Mouse (Mus musculus) heart, embryonic 15.5 days (tissue): ENCODE results near the gene Ppp1r3e. TPM values are rescaled to one million over a fixed set of nuclear protein-coding genes. Genes with fewer than 3 reads are reported as not detected.

Experiments used
- ATAC-seq: fragments of 200-750 bp; cut with Nextera tagmentation; replicated peaks from 2 replicates; pipeline ENCODE4 v1.8.0; 2017; ENCODE audit warnings: low read depth, moderate TSS enrichment; ENCODE audit not compliant: insufficient number of reproducible peaks, insufficient read depth, low FRiP score
- H3K27ac ChIP-seq: fragments of 300-500 bp; sonication (generic); 2 replicates; pipeline ENCODE4 v1.5.1; 2015; ENCODE audit warnings: mild to moderate bottlenecking, inconsistent platforms
- H3K27me3 ChIP-seq: fragments of 300-500 bp; sonication (generic); 2 replicates; pipeline ENCODE4 v1.6.1; 2015; ENCODE audit warnings: inconsistent platforms
- H3K36me3 ChIP-seq: fragments of 300-500 bp; sonication (generic); 2 replicates; pipeline ENCODE4 v1.6.1; 2015; ENCODE audit warnings: mild to moderate bottlenecking, inconsistent platforms
- H3K4me1 ChIP-seq: fragments of 300-500 bp; sonication (generic); replicated peaks from 2 replicates; pipeline ENCODE4 v1.6.1; 2015; ENCODE audit warnings: inconsistent platforms
- H3K4me2 ChIP-seq: fragments of 300-500 bp; sonication (generic); 2 replicates; pipeline ENCODE4 v1.6.1; 2015; ENCODE audit warnings: inconsistent platforms, mild to moderate bottlenecking, moderate library complexity
- H3K4me3 ChIP-seq: fragments of 300-500 bp; sonication (generic); 2 replicates; pipeline ENCODE4 v1.5.1; 2015; ENCODE audit warnings: mild to moderate bottlenecking, inconsistent platforms
- H3K9ac ChIP-seq: fragments of 300-500 bp; sonication (generic); 2 replicates; pipeline ENCODE4 v1.6.1; 2015; ENCODE audit warnings: mild to moderate bottlenecking, inconsistent platforms
- H3K9me3 ChIP-seq: fragments of 300-500 bp; sonication (generic); replicated peaks from 2 replicates; pipeline ENCODE4 v1.6.1; 2016; ENCODE audit warnings: inconsistent platforms
- WGBS: fragments of 180-500 bp; shearing (Covaris S2); methylation state at CpG from one replicate; pipeline ENCODE4 v1.1.7; 2015; ENCODE audit warnings: mixed read lengths; 5-methylcytosine and 5-hydroxymethylcytosine counted together
- polyA plus RNA-seq: library from polyadenylated mRNA; unstranded; fragments of >200 nt; fragmentation: Nextera tagmentation; extraction: Ambion mirVana; gene quantifications from 2 replicates; pipeline ENCODE4 v1.2.1, GENCODE M21; 2015

Gene Ppp1r3e
- polyA plus RNA-seq: 1.2 and 1.5 TPM in 2 replicates

- under 1% methylated on average over 57 of the region's 61 CpGs for WGBS
- no peaks in the 10 kb centered on the region for H3K36me3 ChIP-seq
- no peaks in the 10 kb centered on the region for H3K27me3 ChIP-seq
- H3K27ac ChIP-seq: peak within 1 kb of the TSS; percentile 84
- H3K4me1 ChIP-seq: peaks cover 16% of the 10 kb centered on the region
- H3K9me3 ChIP-seq: no peaks in the 10 kb centered on the region
- H3K9ac ChIP-seq: peak within 1 kb of the TSS; percentile 81
- peak within 1 kb of the TSS; percentile 96 for H3K4me2 ChIP-seq
- peak; percentile 82 for ATAC-seq
- H3K4me3 ChIP-seq: peak within 1 kb of the TSS; percentile 87
Measured at GRCm38 (mm10) chr14:54877048-54877715, at the start of gene Ppp1r3e. TSS of gene Ppp1r3e (minus strand) at chr14:54877550.

GRCm38 (mm10) chr14:54926401-54927158, 49.2 kb upstream of the Ppp1r3e start:
- H3K27ac ChIP-seq: peak overlapping the region; percentile 91
- ATAC-seq: peak; percentile 67
- H3K4me2 ChIP-seq: peak overlapping the region; percentile 93
- peak overlapping the region; percentile 59 for H3K4me3 ChIP-seq
- peaks cover 46% of the 10 kb centered on the region for H3K4me1 ChIP-seq
- no peaks in the 10 kb centered on the region for H3K9me3 ChIP-seq
- WGBS: under 1% methylated on average over 52 of the region's 58 CpGs
- peak overlapping the region; percentile 72 for H3K9ac ChIP-seq
- H3K36me3 ChIP-seq: no peaks in the 10 kb centered on the region
- H3K27me3 ChIP-seq: peaks cover 15% of the 10 kb centered on the region

- H3K4me2 ChIP-seq: peak within 1 kb of the TSS; percentile 93
- peaks cover 5% of the 10 kb centered on the region for H3K36me3 ChIP-seq
- peak within 1 kb of the TSS; percentile 72 for H3K9ac ChIP-seq
- peak within 1 kb of the TSS; percentile 91 for H3K27ac ChIP-seq
- no peaks in the 10 kb centered on the region for H3K9me3 ChIP-seq
- H3K4me1 ChIP-seq: peaks cover 46% of the 10 kb centered on the region
- H3K4me3 ChIP-seq: peak within 1 kb of the TSS; percentile 59
- peak; percentile 51 for ATAC-seq
- WGBS: 3% methylated on average over 57 of the region's 57 CpGs
- H3K27me3 ChIP-seq: peaks cover 15% of the 10 kb centered on the region
Measured at GRCm38 (mm10) chr14:54925349-54926342, 48.3 kb upstream of the Ppp1r3e start, which contains the start of gene Efs. TSS of gene Efs (minus strand) at chr14:54926126.

GRCm38 (mm10) chr14:54924641-54925348, 47.4 kb upstream of the Ppp1r3e start:
- ATAC-seq: peak; percentile 65
- Histone ChIP-seq H3K4me1 (peaks cover 38% of the 10 kb centered on the region), H3K36me3 (peaks cover 14% of the 10 kb centered on the region), H3K9ac (peak overlapping the region; percentile 72), H3K4me3 (peak overlapping the region; percentile 59), H3K4me2 (peak overlapping the region; percentile 93), H3K27me3 (peaks cover 15% of the 10 kb centered on the region), H3K9me3 (no peaks in the 10 kb centered on the region), H3K27ac (peak overlapping the region; percentile 91)
- 32% methylated on average over 7 of the region's 7 CpGs for WGBS

- H3K27me3 ChIP-seq: 0 out of 2 replicates have a peak, but pooled peaks cover 3% of the 10 kb centered on the region
- H3K36me3 ChIP-seq: peaks cover 29% of the 10 kb centered on the region
- H3K4me2 ChIP-seq: no peak overlapping the region
- no peak overlapping the region for H3K9ac ChIP-seq
- no peak for ATAC-seq
- H3K4me3 ChIP-seq: no peak overlapping the region
- H3K4me1 ChIP-seq: peaks cover 16% of the 10 kb centered on the region
- WGBS: 86% methylated on average over 16 of the region's 16 CpGs
- no peaks in the 10 kb centered on the region for H3K9me3 ChIP-seq
- H3K27ac ChIP-seq: no peak overlapping the region
Measured at GRCm38 (mm10) chr14:54920076-54920685, 42.8 kb upstream of the Ppp1r3e start.

- peak overlapping the region; percentile 96 for H3K9ac ChIP-seq
- peak overlapping the region; percentile 99 for H3K4me2 ChIP-seq
- peak overlapping the region; percentile 94 for H3K4me3 ChIP-seq
- H3K27me3 ChIP-seq: 0 out of 2 replicates have a peak, but pooled peaks cover 3% of the 10 kb centered on the region
- peaks cover 13% of the 10 kb centered on the region; the same call in 1 of the 2 replicates for H3K36me3 ChIP-seq
- peak overlapping the region; percentile 70 for H3K27ac ChIP-seq
- no peak for ATAC-seq
- WGBS: 21% methylated on average over 10 of the region's 10 CpGs
- no peaks in the 10 kb centered on the region for H3K9me3 ChIP-seq
- H3K4me1 ChIP-seq: peaks cover 19% of the 10 kb centered on the region
Measured at GRCm38 (mm10) chr14:54913343-54913742, 36.0 kb upstream of the Ppp1r3e start.

GRCm38 (mm10) chr14:54912886-54913285, 35.5 kb upstream of the Ppp1r3e start, which contains the start of gene Slc22a17:
TSS of gene Slc22a17 (minus strand) at chr14:54913132.
- WGBS: under 1% methylated on average over 28 of the region's 28 CpGs
- Histone ChIP-seq H3K4me2 (peak within 1 kb of the TSS; percentile 99), H3K4me3 (peak within 1 kb of the TSS; percentile 94), H3K27ac (peak within 1 kb of the TSS; percentile 70), H3K9ac (peak within 1 kb of the TSS; percentile 96), H3K9me3 (no peaks in the 10 kb centered on the region), H3K4me1 (peaks cover 19% of the 10 kb centered on the region), H3K27me3 (0 out of 2 replicates have a peak, but pooled peaks cover 3% of the 10 kb centered on the region), H3K36me3 (0 out of 2 replicates have a peak, but pooled peaks cover 10% of the 10 kb centered on the region)
- peak; percentile 82 for ATAC-seq

GRCm38 (mm10) chr14:54912109-54912850, 34.9 kb upstream of the Ppp1r3e start:
- H3K9ac ChIP-seq: peak overlapping the region; percentile 96
- peaks cover 19% of the 10 kb centered on the region for H3K4me1 ChIP-seq
- H3K4me2 ChIP-seq: peak overlapping the region; percentile 99
- 0 out of 2 replicates have a peak, but pooled peaks cover 3% of the 10 kb centered on the region for H3K27me3 ChIP-seq
- H3K27ac ChIP-seq: peak overlapping the region; percentile 70
- peak overlapping the region; percentile 94 for H3K4me3 ChIP-seq
- H3K36me3 ChIP-seq: peaks cover 14% of the 10 kb centered on the region; the same call in 1 of the 2 replicates
- ATAC-seq: peak; percentile 59
- H3K9me3 ChIP-seq: no peaks in the 10 kb centered on the region
- WGBS: 2% methylated on average over 56 of the region's 69 CpGs

GRCm38 (mm10) chr14:54908682-54909081, 31.3 kb upstream of the Ppp1r3e start:
- 77% methylated on average over 7 of the region's 7 CpGs for WGBS
- no peak overlapping the region for H3K9ac ChIP-seq

More at GRCm38 (mm10) chr14:54908682-54909081, 31.3 kb upstream of the Ppp1r3e start:
- no peak for ATAC-seq
- Histone ChIP-seq H3K4me3 (no peak overlapping the region), H3K36me3 (peaks cover 18% of the 10 kb centered on the region; the same call in 1 of the 2 replicates), H3K27me3 (no peaks in the 10 kb centered on the region), H3K9me3 (no peaks in the 10 kb centered on the region), H3K4me1 (peaks cover 23% of the 10 kb centered on the region), H3K27ac (no peak overlapping the region), H3K4me2 (no peak overlapping the region)
